Mouse (Mus musculus): ENCODE measurements around the gene Tnfrsf13c. TPM values are rescaled to one million over a fixed set of nuclear protein-coding genes. Genes with fewer than 3 reads are reported as not detected.

Tnfrsf13c gene
- total RNA-seq, 1 experiment from 2014 or later = 10.6 TPM

- ATAC-seq (replicated peaks in 1 of 2; ENCODE audit: insufficient read depth in 1 of 2, low FRiP score in 2 of 2, low TSS enrichment in 1 of 2, low read depth in 1 of 2, poor library complexity in 2 of 2, severe bottlenecking in 2 of 2) = no peak
These were observed 10.9 kb downstream of the Tnfrsf13c start for GRCm38 (mm10) chr15:82213222-82213621.

GRCm38 (mm10) chr15:82212752-82213063 is 11.5 kb downstream of the Tnfrsf13c start, which contains the start of gene Shisa8:
TSS of gene Shisa8 (minus strand) at chr15:82212815.
- no peak for ATAC-seq (replicated peaks in 1 of 2; ENCODE audit: insufficient read depth in 1 of 2, low FRiP score in 2 of 2, low TSS enrichment in 1 of 2, low read depth in 1 of 2, poor library complexity in 2 of 2, severe bottlenecking in 2 of 2)

- ATAC-seq (replicated peaks in 1 of 2; ENCODE audit: insufficient read depth in 1 of 2, low FRiP score in 2 of 2, low TSS enrichment in 1 of 2, low read depth in 1 of 2, poor library complexity in 2 of 2, severe bottlenecking in 2 of 2) = no peak
These were observed 12.0 kb downstream of the Tnfrsf13c start for GRCm38 (mm10) chr15:82211911-82212751.

- ATAC-seq (replicated peaks in 1 of 2; ENCODE audit: insufficient read depth in 1 of 2, low FRiP score in 2 of 2, low TSS enrichment in 1 of 2, low read depth in 1 of 2, poor library complexity in 2 of 2, severe bottlenecking in 2 of 2) = no peak
These were observed 12.9 kb downstream of the Tnfrsf13c start for GRCm38 (mm10) chr15:82211281-82211680.

- ATAC-seq (replicated peaks in 1 of 2; ENCODE audit: insufficient read depth in 1 of 2, low FRiP score in 2 of 2, low TSS enrichment in 1 of 2, low read depth in 1 of 2, poor library complexity in 2 of 2, severe bottlenecking in 2 of 2) = no peak
These were observed 13.4 kb downstream of the Tnfrsf13c start for GRCm38 (mm10) chr15:82210801-82211200.

- ATAC-seq (replicated peaks in 1 of 2; ENCODE audit: insufficient read depth in 1 of 2, low FRiP score in 2 of 2, low TSS enrichment in 1 of 2, low read depth in 1 of 2, poor library complexity in 2 of 2, severe bottlenecking in 2 of 2) = no peak
These were observed 14.7 kb downstream of the Tnfrsf13c start for GRCm38 (mm10) chr15:82209295-82210050.

GRCm38 (mm10) chr15:82208307-82208706 is 15.9 kb downstream of the Tnfrsf13c start:
- no peak for ATAC-seq (replicated peaks in 1 of 2; ENCODE audit: insufficient read depth in 1 of 2, low FRiP score in 2 of 2, low TSS enrichment in 1 of 2, low read depth in 1 of 2, poor library complexity in 2 of 2, severe bottlenecking in 2 of 2)

GRCm38 (mm10) chr15:82207504-82208219 is 16.5 kb downstream of the Tnfrsf13c start:
- ATAC-seq (replicated peaks in 1 of 2; ENCODE audit: insufficient read depth in 1 of 2, low FRiP score in 2 of 2, low TSS enrichment in 1 of 2, low read depth in 1 of 2, poor library complexity in 2 of 2, severe bottlenecking in 2 of 2) = no peak

GRCm38 (mm10) chr15:82207105-82207459 is 17.1 kb downstream of the Tnfrsf13c start:
- no peak for ATAC-seq (replicated peaks in 1 of 2; ENCODE audit: insufficient read depth in 1 of 2, low FRiP score in 2 of 2, low TSS enrichment in 1 of 2, low read depth in 1 of 2, poor library complexity in 2 of 2, severe bottlenecking in 2 of 2)

GRCm38 (mm10) chr15:82206365-82207104 is 17.6 kb downstream of the Tnfrsf13c start:
- no peak for ATAC-seq (replicated peaks in 1 of 2; ENCODE audit: insufficient read depth in 1 of 2, low FRiP score in 2 of 2, low TSS enrichment in 1 of 2, low read depth in 1 of 2, poor library complexity in 2 of 2, severe bottlenecking in 2 of 2)

GRCm38 (mm10) chr15:82204680-82205371 is 19.3 kb downstream of the Tnfrsf13c start:
- ATAC-seq (replicated peaks in 1 of 2; ENCODE audit: insufficient read depth in 1 of 2, low FRiP score in 2 of 2, low TSS enrichment in 1 of 2, low read depth in 1 of 2, poor library complexity in 2 of 2, severe bottlenecking in 2 of 2) = no peak

- no peak for ATAC-seq (replicated peaks in 1 of 2; ENCODE audit: insufficient read depth in 1 of 2, low FRiP score in 2 of 2, low TSS enrichment in 1 of 2, low read depth in 1 of 2, poor library complexity in 2 of 2, severe bottlenecking in 2 of 2)
These were observed 20.4 kb downstream of the Tnfrsf13c start for GRCm38 (mm10) chr15:82203611-82204351.

- no peak for ATAC-seq (replicated peaks in 1 of 2; ENCODE audit: insufficient read depth in 1 of 2, low FRiP score in 2 of 2, low TSS enrichment in 1 of 2, low read depth in 1 of 2, poor library complexity in 2 of 2, severe bottlenecking in 2 of 2)
These were observed 21.1 kb downstream of the Tnfrsf13c start for GRCm38 (mm10) chr15:82203090-82203489.

- ATAC-seq (replicated peaks in 1 of 2; ENCODE audit: insufficient read depth in 1 of 2, low FRiP score in 2 of 2, low TSS enrichment in 1 of 2, low read depth in 1 of 2, poor library complexity in 2 of 2, severe bottlenecking in 2 of 2) = no peak
These were observed 22.1 kb downstream of the Tnfrsf13c start for GRCm38 (mm10) chr15:82202086-82202485.

- 0 out of 4 replicates have a peak, but pooled peaks of 1 of the 2 experiments have one; percentile 2 for ATAC-seq (replicated peaks in 1 of 2; ENCODE audit: insufficient read depth in 1 of 2, low FRiP score in 2 of 2, low TSS enrichment in 1 of 2, low read depth in 1 of 2, poor library complexity in 2 of 2, severe bottlenecking in 2 of 2)
These were observed 24.6 kb downstream of the Tnfrsf13c start for GRCm38 (mm10) chr15:82199546-82199945.

GRCm38 (mm10) chr15:82198342-82198741 is 25.8 kb downstream of the Tnfrsf13c start:
- peak; percentile 66 to 74 for ATAC-seq (replicated peaks in 1 of 2; ENCODE audit: insufficient read depth in 1 of 2, low FRiP score in 2 of 2, low TSS enrichment in 1 of 2, low read depth in 1 of 2, poor library complexity in 2 of 2, severe bottlenecking in 2 of 2)

All from hematopoietic stem cell, adult 5-6 weeks (primary cell).